Mouse (Mus musculus): Measurements from ENCODE around the gene Gid4. TPM values are rescaled to one million over a fixed set of nuclear protein-coding genes. Genes with fewer than 3 reads are reported as not detected.
"Not testable (repeated sequence)": the region's sequence is repeated elsewhere in the genome, so short reads cannot be mapped to it uniquely, and the experiment has no call there.

Gid4 gene
- polyA plus RNA-seq, 1 experiment from 2014 or later: 26.3 TPM

- not testable (repeated sequence) for H3K9me3 ChIP-seq (ENCODE audit: control insufficient read depth, low read length); DNase-seq (ENCODE audit: low spot score); H3K27ac ChIP-seq (replicated peaks; ENCODE audit: low read depth, low read length); H3K27me3 ChIP-seq (replicated peaks; ENCODE audit: control insufficient read depth, insufficient read depth, low read length); H3K4me2 ChIP-seq (ENCODE audit: low read depth, low read length); H3K4me3 ChIP-seq (ENCODE audit: low read depth, low read length); H3K4me1 ChIP-seq (ENCODE audit: control insufficient read depth, insufficient read depth, low read length); H3K9ac ChIP-seq (ENCODE audit: low read depth, low read length); ATAC-seq (ENCODE audit: low read depth)
- 20% methylated on average over 1 of the region's 1 CpGs for WGBS
- H3K36me3 ChIP-seq (ENCODE audit: control insufficient read depth, insufficient read depth, low read length): peaks cover 85% of the 10 kb centered on the region
Observed at GRCm38 (mm10) chr11:60439621-60440020, 22.7 kb downstream of the Gid4 start.

- H3K36me3 ChIP-seq (ENCODE audit: control insufficient read depth, insufficient read depth, low read length): peaks cover 80% of the 10 kb centered on the region
- H3K4me2 ChIP-seq (ENCODE audit: low read depth, low read length): no peak overlapping the region
- WGBS: 56% methylated on average over 7 of the region's 7 CpGs
- H3K4me1 ChIP-seq (ENCODE audit: control insufficient read depth, insufficient read depth, low read length): no peaks in the 10 kb centered on the region
- no peak for ATAC-seq (ENCODE audit: low read depth)
- no peak overlapping the region for H3K4me3 ChIP-seq (ENCODE audit: low read depth, low read length)
- no peaks in the 10 kb centered on the region for H3K9me3 ChIP-seq (ENCODE audit: control insufficient read depth, low read length)
- no peak overlapping the region for H3K9ac ChIP-seq (ENCODE audit: low read depth, low read length)
- H3K27ac ChIP-seq (replicated peaks; ENCODE audit: low read depth, low read length): no peak overlapping the region
- no peak for DNase-seq (ENCODE audit: low spot score)
- H3K27me3 ChIP-seq (replicated peaks; ENCODE audit: control insufficient read depth, insufficient read depth, low read length): no peaks in the 10 kb centered on the region
Observed at GRCm38 (mm10) chr11:60440176-60440575, 23.2 kb downstream of the Gid4 start.

- DNase-seq (ENCODE audit: low spot score) (no peak), ATAC-seq (ENCODE audit: low read depth) (no peak)
- 87% methylated on average over 6 of the region's 6 CpGs for whole genome bisulfite sequencing
- no peak overlapping the region for H3K27ac ChIP-seq (replicated peaks; ENCODE audit: low read depth, low read length)
- H3K4me3 ChIP-seq (ENCODE audit: low read depth, low read length): no peak overlapping the region
- H3K4me1 ChIP-seq (ENCODE audit: control insufficient read depth, insufficient read depth, low read length): no peaks in the 10 kb centered on the region
- H3K4me2 ChIP-seq (ENCODE audit: low read depth, low read length): no peak overlapping the region
- no peaks in the 10 kb centered on the region for H3K27me3 ChIP-seq (replicated peaks; ENCODE audit: control insufficient read depth, insufficient read depth, low read length)
- H3K36me3 ChIP-seq (ENCODE audit: control insufficient read depth, insufficient read depth, low read length): peaks cover 53% of the 10 kb centered on the region
- H3K9me3 ChIP-seq (ENCODE audit: control insufficient read depth, low read length): no peaks in the 10 kb centered on the region
- no peak overlapping the region for H3K9ac ChIP-seq (ENCODE audit: low read depth, low read length)
Observed at GRCm38 (mm10) chr11:60442896-60443295, 26.0 kb downstream of the Gid4 start.

GRCm38 (mm10) chr11:60444007-60444406 is 27.1 kb downstream of the Gid4 start:
- Histone ChIP-seq H3K9me3 (ENCODE audit: control insufficient read depth, low read length) (no peaks in the 10 kb centered on the region), H3K27ac (replicated peaks; ENCODE audit: low read depth, low read length) (no peak overlapping the region), H3K4me1 (ENCODE audit: control insufficient read depth, insufficient read depth, low read length) (no peaks in the 10 kb centered on the region), H3K27me3 (replicated peaks; ENCODE audit: control insufficient read depth, insufficient read depth, low read length) (no peaks in the 10 kb centered on the region), H3K4me2 (ENCODE audit: low read depth, low read length) (no peak overlapping the region), H3K9ac (ENCODE audit: low read depth, low read length) (no peak overlapping the region), H3K36me3 (ENCODE audit: control insufficient read depth, insufficient read depth, low read length) (peaks cover 42% of the 10 kb centered on the region), H3K4me3 (ENCODE audit: low read depth, low read length) (no peak overlapping the region)
- 81% methylated on average over 4 of the region's 4 CpGs for WGBS
- ATAC-seq (ENCODE audit: low read depth) (no peak), DNase-seq (ENCODE audit: low spot score) (no peak)

GRCm38 (mm10) chr11:60454080-60454744 is 37.3 kb downstream of the Gid4 start, which contains the start of gene Drg2:
TSS of gene Drg2 (plus strand) at chr11:60454591.
- Histone ChIP-seq H3K9me3 (ENCODE audit: control insufficient read depth, low read length) (no peaks in the 10 kb centered on the region), H3K4me3 (ENCODE audit: low read depth, low read length) (peak within 1 kb of the TSS; percentile 62), H3K4me2 (ENCODE audit: low read depth, low read length) (peak within 1 kb of the TSS; percentile 62), H3K27ac (replicated peaks; ENCODE audit: low read depth, low read length) (peak within 1 kb of the TSS; percentile 50; the same call in 1 of the 2 replicates), H3K4me1 (ENCODE audit: control insufficient read depth, insufficient read depth, low read length) (peaks cover 4% of the 10 kb centered on the region), H3K36me3 (ENCODE audit: control insufficient read depth, insufficient read depth, low read length) (peaks cover 33% of the 10 kb centered on the region), H3K9ac (ENCODE audit: low read depth, low read length) (peak within 1 kb of the TSS; percentile 80), H3K27me3 (replicated peaks; ENCODE audit: control insufficient read depth, insufficient read depth, low read length) (no peaks in the 10 kb centered on the region)
- peak; percentile 94 for DNase-seq (ENCODE audit: low spot score)
- ATAC-seq (ENCODE audit: low read depth): peak; percentile 97
- WGBS: 5% methylated on average over 27 of the region's 27 CpGs

- H3K9ac ChIP-seq (ENCODE audit: low read depth, low read length): peak overlapping the region; percentile 80
- no peak for DNase-seq (ENCODE audit: low spot score)
- peak overlapping the region; percentile 62 for H3K4me2 ChIP-seq (ENCODE audit: low read depth, low read length)
- peaks cover 38% of the 10 kb centered on the region for H3K36me3 ChIP-seq (ENCODE audit: control insufficient read depth, insufficient read depth, low read length)
- peak overlapping the region; percentile 62 for H3K4me3 ChIP-seq (ENCODE audit: low read depth, low read length)
- peaks cover 4% of the 10 kb centered on the region for H3K4me1 ChIP-seq (ENCODE audit: control insufficient read depth, insufficient read depth, low read length)
- WGBS: under 1% methylated on average over 17 of the region's 17 CpGs
- no peaks in the 10 kb centered on the region for H3K27me3 ChIP-seq (replicated peaks; ENCODE audit: control insufficient read depth, insufficient read depth, low read length)
- ATAC-seq (ENCODE audit: low read depth): peak; percentile 5; the same call in 1 of the 2 replicates
- peak overlapping the region; percentile 50; the same call in 1 of the 2 replicates for H3K27ac ChIP-seq (replicated peaks; ENCODE audit: low read depth, low read length)
- H3K9me3 ChIP-seq (ENCODE audit: control insufficient read depth, low read length): no peaks in the 10 kb centered on the region
Observed at GRCm38 (mm10) chr11:60454745-60455087, 37.8 kb downstream of the Gid4 start.

GRCm38 (mm10) chr11:60457973-60458372 is 41.0 kb downstream of the Gid4 start:
- no peak overlapping the region for H3K4me2 ChIP-seq (ENCODE audit: low read depth, low read length)
- DNase-seq (ENCODE audit: low spot score) (peak; percentile 14), ATAC-seq (ENCODE audit: low read depth) (no peak)
- H3K9ac ChIP-seq (ENCODE audit: low read depth, low read length): no peak overlapping the region
- no peak overlapping the region for H3K27ac ChIP-seq (replicated peaks; ENCODE audit: low read depth, low read length)
- H3K36me3 ChIP-seq (ENCODE audit: control insufficient read depth, insufficient read depth, low read length): peaks cover 71% of the 10 kb centered on the region
- no peaks in the 10 kb centered on the region for H3K27me3 ChIP-seq (replicated peaks; ENCODE audit: control insufficient read depth, insufficient read depth, low read length)
- H3K4me3 ChIP-seq (ENCODE audit: low read depth, low read length): no peak overlapping the region
- H3K4me1 ChIP-seq (ENCODE audit: control insufficient read depth, insufficient read depth, low read length): peaks cover 4% of the 10 kb centered on the region
- no peaks in the 10 kb centered on the region for H3K9me3 ChIP-seq (ENCODE audit: control insufficient read depth, low read length)
- WGBS: 90% methylated on average over 1 of the region's 1 CpGs

GRCm38 (mm10) chr11:60465943-60466380 is 49.0 kb downstream of the Gid4 start:
- Histone ChIP-seq H3K9ac (ENCODE audit: low read depth, low read length) (no peak overlapping the region), H3K36me3 (ENCODE audit: control insufficient read depth, insufficient read depth, low read length) (peaks cover 83% of the 10 kb centered on the region), H3K27me3 (replicated peaks; ENCODE audit: control insufficient read depth, insufficient read depth, low read length) (no peaks in the 10 kb centered on the region), H3K4me2 (ENCODE audit: low read depth, low read length) (no peak overlapping the region), H3K4me1 (ENCODE audit: control insufficient read depth, insufficient read depth, low read length) (no peaks in the 10 kb centered on the region), H3K27ac (replicated peaks; ENCODE audit: low read depth, low read length) (no peak overlapping the region), H3K9me3 (ENCODE audit: control insufficient read depth, low read length) (no peaks in the 10 kb centered on the region), H3K4me3 (ENCODE audit: low read depth, low read length) (no peak overlapping the region)
- DNase-seq (ENCODE audit: low spot score): no peak
- no peak for ATAC-seq (ENCODE audit: low read depth)
- 98% methylated on average over 2 of the region's 2 CpGs for WGBS

- Histone ChIP-seq H3K4me1 (ENCODE audit: control insufficient read depth, insufficient read depth, low read length) (no peaks in the 10 kb centered on the region), H3K27ac (replicated peaks; ENCODE audit: low read depth, low read length) (no peak within 1 kb of the TSS), H3K9ac (ENCODE audit: low read depth, low read length) (no peak within 1 kb of the TSS), H3K9me3 (ENCODE audit: control insufficient read depth, low read length) (no peaks in the 10 kb centered on the region), H3K27me3 (replicated peaks; ENCODE audit: control insufficient read depth, insufficient read depth, low read length) (no peaks in the 10 kb centered on the region), H3K4me2 (ENCODE audit: low read depth, low read length) (no peak within 1 kb of the TSS), H3K36me3 (ENCODE audit: control insufficient read depth, insufficient read depth, low read length) (peaks cover 53% of the 10 kb centered on the region), H3K4me3 (ENCODE audit: low read depth, low read length) (no peak within 1 kb of the TSS)
- DNase-seq (ENCODE audit: low spot score): no peak
- WGBS: 96% methylated on average over 3 of the region's 3 CpGs
- no peak for ATAC-seq (ENCODE audit: low read depth)
Observed at GRCm38 (mm10) chr11:60469039-60469438, 52.1 kb downstream of the Gid4 start, which contains the start of gene Myo15. TSS of gene Myo15 (plus strand) at chr11:60469339.

Data from embryonic facial prominence, embryonic 14.5 days (tissue).